Comparison of ENCODE assay signal across 24 mouse cellular contexts in genomic region chr2:115910217-115910616, GRCm38 (mm10).
DNase-seq lines count a peak whose midpoint lies in the region; ATAC-seq and TF ChIP-seq lines count a peak whose summit lies in the region.
"Had no signal": no experiment of that assay in that cellular context is flagged by ENCODE, and none has a peak within 500 bp of the region (broad histone marks: within the 10 kb centered on the region; RNA-seq: fewer than 3 reads in every experiment).

No protein-coding gene starts in this region.

- no peak overlapping the region for H3K4me2 ChIP-seq in heart, embryonic 12.5 days
- no peak overlapping the region for H3K4me2 ChIP-seq in liver, embryonic 14.5 days (ENCODE audit: low read depth)
- H3K4me2 ChIP-seq in liver, embryonic 11.5 days: no peak overlapping the region
- H3K4me2 ChIP-seq: embryonic facial prominence, embryonic 12.5 days; embryonic facial prominence, embryonic 15.5 days; hindbrain, embryonic 13.5 days; intestine, embryonic 15.5 days had no signal

- H3K4me1 ChIP-seq in heart, embryonic 12.5 days (replicated peaks): peaks cover 33% of the 10 kb centered on the region
- H3K4me1 ChIP-seq in heart, embryonic 10.5 days: peaks cover 20% of the 10 kb centered on the region
- H3K4me1 ChIP-seq in liver, embryonic 14.5 days (replicated peaks; ENCODE audit: control insufficient read depth in 2 of 2, insufficient read depth in 2 of 2, low read length in 1 of 2): peaks cover 0 to 10% of the 10 kb centered on the region in 2 experiments; a peak in 2 of 4 replicates
- H3K4me1 ChIP-seq in liver, embryonic 11.5 days (replicated peaks; ENCODE audit: control insufficient read depth, insufficient read depth, low read length): 0 out of 2 replicates have a peak, but pooled peaks cover 7% of the 10 kb centered on the region
- H3K4me1 ChIP-seq in olfactory bulb, adult 2 months (ENCODE audit: control insufficient read depth, insufficient read depth, low read length): peaks cover 8% of the 10 kb centered on the region
- H3K4me1 ChIP-seq: embryonic facial prominence, embryonic 12.5 days; embryonic facial prominence, embryonic 15.5 days; intestine, embryonic 15.5 days had no signal

- no peak overlapping the region for H3K4me3 ChIP-seq in heart, embryonic 12.5 days
- H3K4me3 ChIP-seq in heart, embryonic 10.5 days: no peak overlapping the region
- no peak overlapping the region for H3K4me3 ChIP-seq in liver, embryonic 14.5 days (ENCODE audit: insufficient read depth in 1 of 2, low read depth in 2 of 2, low read length in 2 of 2)
- no peak overlapping the region for H3K4me3 ChIP-seq in liver, embryonic 11.5 days (ENCODE audit: low read depth, low read length)
- H3K4me3 ChIP-seq in olfactory bulb, adult 2 months (ENCODE audit: insufficient read depth, low read depth, low read length): no peak overlapping the region
- H3K4me3 ChIP-seq: embryonic facial prominence, embryonic 12.5 days; embryonic facial prominence, embryonic 15.5 days; hindbrain, embryonic 10.5 days; hindbrain, embryonic 13.5 days; intestine, embryonic 15.5 days had no signal

- H3K9ac ChIP-seq in heart, embryonic 12.5 days: no peak overlapping the region
- H3K9ac ChIP-seq in liver, embryonic 14.5 days (replicated peaks): no peak overlapping the region
- H3K9ac ChIP-seq in liver, embryonic 11.5 days (ENCODE audit: low read depth, low read length): no peak overlapping the region
- H3K9ac ChIP-seq: embryonic facial prominence, embryonic 12.5 days; embryonic facial prominence, embryonic 15.5 days; hindbrain, embryonic 13.5 days; intestine, embryonic 15.5 days had no signal

- TF ChIP-seq CTCF in liver, embryonic 14.5 days (IDR thresholded peaks at IDR 0.05; ENCODE audit: low read depth): no peak
- TF ChIP-seq CTCF in olfactory bulb, adult 2 months (IDR thresholded peaks at IDR 0.05; ENCODE audit: insufficient read depth, low read depth, low read length): no peak

- 0 out of 2 replicates have a peak overlapping the region, but pooled peaks have one; percentile 18 for H3K27ac ChIP-seq in heart, embryonic 12.5 days (ENCODE audit: poor library complexity, severe bottlenecking)
- no peak overlapping the region for H3K27ac ChIP-seq in heart, embryonic 10.5 days
- H3K27ac ChIP-seq in liver, embryonic 14.5 days: no peak overlapping the region
- H3K27ac ChIP-seq in liver, embryonic 11.5 days (ENCODE audit: low read depth, low read length): no peak overlapping the region
- peak overlapping the region; percentile 27 for H3K27ac ChIP-seq in olfactory bulb, adult 2 months (ENCODE audit: insufficient read depth, low read depth, low read length)
- H3K27ac ChIP-seq: embryonic facial prominence, embryonic 12.5 days; embryonic facial prominence, embryonic 15.5 days; hindbrain, embryonic 10.5 days; hindbrain, embryonic 13.5 days; intestine, embryonic 15.5 days had no signal

- DNase-seq in heart, embryonic 10.5 days (ENCODE audit: low spot score): no peak
- DNase-seq in liver, embryonic 14.5 days (ENCODE audit: low read depth in 3 of 3, low spot score in 3 of 3): no peak
- DNase-seq in liver, embryonic 11.5 days (ENCODE audit: low spot score): no peak
- DNase-seq in MEL-GATA-1-ER (ENCODE audit: extremely low read depth, low read depth): peak; percentile 44
- DNase-seq in urinary bladder, postnatal 36 days (ENCODE audit: low spot score in 2 of 2): no peak
- DNase-seq: adrenal gland, postnatal 10 days; adrenal gland, postnatal 36 days; cerebellum, adult 18-20 months; cerebellum, adult 9-10 months; cerebellum, postnatal 25 days; gastrocnemius, postnatal 10 days; gastrocnemius, postnatal 36 days; kidney, adult 11 months had no signal

- no peaks in the 10 kb centered on the region for H3K9me3 ChIP-seq in heart, embryonic 12.5 days (replicated peaks)
- H3K9me3 ChIP-seq in heart, embryonic 10.5 days: no peaks in the 10 kb centered on the region
- no peaks in the 10 kb centered on the region for H3K9me3 ChIP-seq in liver, embryonic 14.5 days (ENCODE audit: control insufficient read depth, low read length)
- H3K9me3 ChIP-seq in liver, embryonic 11.5 days (ENCODE audit: control insufficient read depth, low read length): no peaks in the 10 kb centered on the region
- H3K9me3 ChIP-seq: embryonic facial prominence, embryonic 12.5 days; embryonic facial prominence, embryonic 15.5 days; hindbrain, embryonic 10.5 days; hindbrain, embryonic 13.5 days; intestine, embryonic 15.5 days had no signal

- no peaks in the 10 kb centered on the region; the same call in 1 of the 2 replicates for H3K36me3 ChIP-seq in heart, embryonic 12.5 days
- peaks cover 7% of the 10 kb centered on the region; the same call in 1 of the 2 replicates for H3K36me3 ChIP-seq in heart, embryonic 10.5 days
- H3K36me3 ChIP-seq in liver, embryonic 14.5 days (replicated peaks; ENCODE audit: control insufficient read depth, insufficient read depth, low read depth): no peaks in the 10 kb centered on the region
- no peaks in the 10 kb centered on the region; the same call in 1 of the 2 replicates for H3K36me3 ChIP-seq in liver, embryonic 11.5 days (ENCODE audit: control insufficient read depth, insufficient read depth, low read length)
- H3K36me3 ChIP-seq: embryonic facial prominence, embryonic 12.5 days; embryonic facial prominence, embryonic 15.5 days; hindbrain, embryonic 13.5 days; intestine, embryonic 15.5 days had no signal

- TF ChIP-seq POLR2A in olfactory bulb, adult 2 months (IDR thresholded peaks at IDR 0.05; ENCODE audit: insufficient read depth, low read depth, low read length): no peak

- TF ChIP-seq EP300 in liver, embryonic 14.5 days (IDR thresholded peaks at IDR 0.05; ENCODE audit: low read depth): no peak

- ATAC-seq in heart, embryonic 12.5 days (ENCODE audit: insufficient number of reproducible peaks, low FRiP score): peak; percentile 40; the same call in 1 of the 2 replicates
- 0 out of 2 replicates have a peak, but pooled peaks have one; percentile 13 for ATAC-seq in liver, embryonic 14.5 days (ENCODE audit: insufficient read depth)
- ATAC-seq in liver, embryonic 11.5 days (replicated peaks; ENCODE audit: low FRiP score): no peak
- ATAC-seq: CD4-positive, CD25-positive, alpha-beta regulatory T cell, adult 4 months; forebrain, embryonic 14.5 days; hindbrain, embryonic 16.5 days; intestine, embryonic 15.5 days; Patski had no signal

- WGBS in heart, embryonic 12.5 days: 21% methylated on average over 4 of the region's 4 CpGs
- 27% methylated on average over 4 of the region's 4 CpGs for WGBS in heart, embryonic 10.5 days
- WGBS in liver, embryonic 14.5 days (ENCODE audit: insufficient replicate concordance): 15% methylated on average over 4 of the region's 4 CpGs
- 37% methylated on average over 4 of the region's 4 CpGs for WGBS in liver, embryonic 11.5 days
- WGBS in olfactory bulb, adult 2 months: 50% methylated on average over 4 of the region's 4 CpGs

- H3K27me3 ChIP-seq in heart, embryonic 12.5 days (replicated peaks): no peaks in the 10 kb centered on the region
- no peaks in the 10 kb centered on the region for H3K27me3 ChIP-seq in heart, embryonic 10.5 days (ENCODE audit: insufficient read depth, poor library complexity, severe bottlenecking)
- H3K27me3 ChIP-seq in liver, embryonic 14.5 days (ENCODE audit: control insufficient read depth, insufficient read depth, low read length): no peaks in the 10 kb centered on the region
- no peaks in the 10 kb centered on the region for H3K27me3 ChIP-seq in liver, embryonic 11.5 days (replicated peaks; ENCODE audit: control insufficient read depth, insufficient read depth, low read length)
- H3K27me3 ChIP-seq: embryonic facial prominence, embryonic 12.5 days; embryonic facial prominence, embryonic 15.5 days; hindbrain, embryonic 13.5 days; intestine, embryonic 15.5 days; Patski had no signal

Comparison
In these comparisons a context has a peak if more than half of its experiments do, and no peak if none do; other contexts are left out.
1. H3K27ac ChIP-seq: peak in heart, embryonic 12.5 days (single experiment) and olfactory bulb, adult 2 months (single experiment); none in heart, embryonic 10.5 days (single experiment), liver, embryonic 14.5 days (single experiment) and liver, embryonic 11.5 days (single experiment).